Mouse (Mus musculus): ENCODE measurements around the gene Sec14l2. TPM values are rescaled to one million over a fixed set of nuclear protein-coding genes. Genes with fewer than 3 reads are reported as not detected.
"Not testable (repeated sequence)": the region's sequence is repeated elsewhere in the genome, so short reads cannot be mapped to it uniquely, and the experiment has no call there.

Sec14l2 gene
- polyA plus RNA-seq, 1 experiment, result 22.6 TPM

DNA sequence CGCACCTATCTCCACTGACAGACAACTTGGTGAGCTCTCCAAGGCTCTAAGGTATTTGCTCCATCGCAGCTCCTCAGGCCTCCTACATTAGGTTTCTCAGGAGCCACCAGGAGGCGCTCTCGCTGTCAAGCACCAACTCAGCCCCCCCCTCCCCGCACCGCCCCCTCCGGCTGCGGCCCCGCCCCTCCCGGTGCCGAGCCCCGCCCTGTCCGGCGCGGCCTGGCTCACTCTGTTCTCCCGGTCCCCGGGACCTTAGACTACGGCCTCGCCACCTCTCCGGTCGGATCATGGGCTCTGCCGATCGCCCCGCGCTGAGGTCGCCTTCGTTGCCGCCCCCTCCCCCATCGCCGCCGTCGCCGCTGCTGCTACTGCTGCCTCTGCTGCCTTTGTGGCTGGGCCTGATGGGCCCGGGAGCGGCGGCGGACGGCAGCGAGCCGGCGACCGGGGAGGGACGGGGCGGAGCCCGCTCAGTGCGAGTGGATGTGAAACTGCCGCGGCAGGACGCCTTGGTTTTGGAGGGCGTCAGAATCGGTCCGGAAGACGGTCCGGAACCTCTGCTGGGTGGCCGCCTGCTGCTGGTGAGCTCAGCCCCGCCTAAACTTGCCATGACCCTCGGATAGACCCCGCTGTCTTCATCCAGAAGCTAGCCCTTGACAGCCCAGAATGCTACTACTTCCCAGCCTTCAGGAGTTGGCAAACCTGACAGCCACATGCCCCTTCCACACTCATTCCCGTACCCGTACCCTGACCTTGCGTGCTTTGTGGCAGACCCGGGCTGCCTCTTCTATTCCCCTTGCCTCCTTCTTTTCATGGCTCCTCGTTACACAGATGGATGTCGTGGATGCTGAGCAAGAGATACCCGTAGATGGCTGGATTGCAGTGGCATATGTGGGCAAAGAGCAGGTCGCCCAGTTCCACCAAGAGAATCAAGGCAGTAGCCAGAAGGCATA, 12.0 kb upstream of the Sec14l2 start, which contains the start of gene Rnf215:
TSS of gene Rnf215 (plus strand) at position 217 of the 950 bp plus-strand sequence.
- Histone ChIP-seq H3K27me3 (replicated peaks) (peaks cover 9% of the 10 kb centered on the region), H3K36me3 (replicated peaks; ENCODE audit: low read length) (peaks cover 40% of the 10 kb centered on the region), H3K9me3 (peaks cover 9% of the 10 kb centered on the region), H3K4me1 (peaks cover 38% of the 10 kb centered on the region), H3K4me3 (replicated peaks) (peak within 1 kb of the TSS; percentile 99)
- TF ChIP-seq GATA1 (IDR thresholded peaks at IDR 0.05; ENCODE audit: borderline replicate concordance, low read length) (no peak), FLI1 (IDR thresholded peaks at IDR 0.05; ENCODE audit: low read length) (no peak)

DNA sequence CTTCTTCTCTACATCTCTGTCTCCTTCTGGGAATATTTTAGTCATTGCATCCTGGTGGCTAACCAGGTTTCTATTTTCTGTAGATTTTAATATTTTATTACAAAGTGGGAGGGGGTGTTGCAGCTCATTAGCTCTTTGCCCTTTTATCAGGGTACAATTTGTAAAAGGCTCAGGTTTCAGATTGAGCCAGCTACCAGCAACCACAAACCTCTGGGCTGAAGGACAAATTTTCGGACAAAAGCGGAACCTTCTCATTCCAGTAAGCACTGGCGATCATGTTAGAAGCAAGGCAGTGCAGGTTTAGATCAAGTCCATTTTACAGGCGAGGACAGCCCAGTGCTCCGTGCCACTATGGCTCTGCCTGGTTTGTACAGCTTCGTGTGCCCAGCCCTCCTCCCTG, 11.2 kb upstream of the Sec14l2 start:
- Histone ChIP-seq H3K4me1 (peaks cover 38% of the 10 kb centered on the region), H3K36me3 (replicated peaks; ENCODE audit: low read length) (peaks cover 31% of the 10 kb centered on the region), H3K27me3 (replicated peaks) (peaks cover 10% of the 10 kb centered on the region), H3K9me3 (peaks cover 9% of the 10 kb centered on the region), H3K4me3 (replicated peaks) (peak overlapping the region; percentile 99)
- TF ChIP-seq FLI1 (IDR thresholded peaks at IDR 0.05; ENCODE audit: low read length) (no peak), GATA1 (IDR thresholded peaks at IDR 0.05; ENCODE audit: borderline replicate concordance, low read length) (no peak)

DNA sequence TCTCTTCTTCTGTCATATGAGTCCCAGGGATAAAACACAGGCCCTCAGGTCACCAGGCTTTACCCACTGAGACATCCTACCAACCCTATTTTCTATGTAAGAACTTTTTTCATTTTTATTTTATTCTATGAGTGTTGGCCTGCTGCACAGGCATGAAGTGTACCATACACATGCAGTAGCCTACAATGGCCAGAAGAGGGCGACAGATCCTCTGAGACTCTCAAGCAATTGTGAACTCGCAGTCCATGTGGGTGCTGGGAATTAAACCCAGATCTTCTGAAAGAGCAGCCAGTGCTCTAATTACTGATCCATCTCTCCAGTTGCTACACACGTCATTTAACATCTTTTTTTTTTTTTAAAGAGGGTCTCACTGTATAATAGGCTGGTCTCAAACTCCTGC, 10.2 kb upstream of the Sec14l2 start:
- H3K9me3 ChIP-seq, result peaks cover 9% of the 10 kb centered on the region
- TF ChIP-seq FLI1 (IDR thresholded peaks at IDR 0.05; ENCODE audit: low read length) (no peak), GATA1 (IDR thresholded peaks at IDR 0.05; ENCODE audit: borderline replicate concordance, low read length) (no peak)
- H3K4me1 ChIP-seq, result peaks cover 38% of the 10 kb centered on the region
- H3K27me3 ChIP-seq (replicated peaks), result peaks cover 10% of the 10 kb centered on the region
- peaks cover 22% of the 10 kb centered on the region for H3K36me3 ChIP-seq (replicated peaks; ENCODE audit: low read length)
- H3K4me3 ChIP-seq (replicated peaks), result no peak overlapping the region

DNA sequence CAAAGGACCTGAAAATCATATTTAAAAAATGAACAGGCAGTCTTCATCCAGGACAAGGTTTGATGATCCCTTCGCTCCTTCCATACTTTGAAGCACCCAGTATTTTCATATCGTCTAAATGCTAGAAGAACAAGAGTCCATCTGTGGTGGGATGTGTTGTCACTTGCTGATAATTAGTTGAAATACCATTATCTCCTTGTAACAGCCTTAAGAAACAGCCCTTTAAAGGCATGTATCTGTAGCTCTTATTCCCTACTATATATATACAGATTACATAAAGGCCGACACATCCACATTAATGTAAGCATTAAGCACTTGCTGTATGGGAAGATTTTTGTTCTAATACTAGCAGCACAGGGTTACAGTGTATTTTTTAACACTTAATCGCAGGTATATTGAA, 5.2 kb upstream of the Sec14l2 start:
- H3K4me1 ChIP-seq; H3K27me3 ChIP-seq (replicated peaks); H3K4me3 ChIP-seq (replicated peaks); H3K36me3 ChIP-seq (replicated peaks; ENCODE audit: low read length): not testable (repeated sequence)
- H3K9me3 ChIP-seq, result peaks cover 34% of the 10 kb centered on the region

DNA sequence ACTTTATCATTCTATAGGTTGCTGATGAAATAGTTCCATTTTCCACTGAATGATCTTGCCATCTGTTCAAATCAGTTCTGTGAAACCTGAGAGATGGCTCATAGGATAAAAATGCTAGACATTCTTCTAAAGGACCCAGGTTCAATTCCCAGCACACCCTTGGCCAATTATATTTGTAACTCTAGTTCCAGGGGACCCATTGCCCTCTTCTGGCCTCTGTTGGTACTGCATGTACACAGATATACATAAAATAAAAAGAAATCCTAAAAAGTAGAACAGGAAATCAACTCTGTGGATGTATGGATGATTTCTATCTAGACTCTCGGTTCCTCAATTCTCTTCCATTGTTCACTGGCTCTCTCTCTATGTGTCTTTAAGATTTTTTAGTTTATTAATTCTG, 3.8 kb upstream of the Sec14l2 start:
- Histone ChIP-seq H3K4me1 (peaks cover 24% of the 10 kb centered on the region), H3K36me3 (replicated peaks; ENCODE audit: low read length) (no peaks in the 10 kb centered on the region), H3K4me3 (replicated peaks) (no peak overlapping the region), H3K27me3 (replicated peaks) (peaks cover 8% of the 10 kb centered on the region), H3K9me3 (peaks cover 27% of the 10 kb centered on the region)
- TF ChIP-seq FLI1 (IDR thresholded peaks at IDR 0.05; ENCODE audit: low read length) (no peak), GATA1 (IDR thresholded peaks at IDR 0.05; ENCODE audit: borderline replicate concordance, low read length) (no peak)

DNA sequence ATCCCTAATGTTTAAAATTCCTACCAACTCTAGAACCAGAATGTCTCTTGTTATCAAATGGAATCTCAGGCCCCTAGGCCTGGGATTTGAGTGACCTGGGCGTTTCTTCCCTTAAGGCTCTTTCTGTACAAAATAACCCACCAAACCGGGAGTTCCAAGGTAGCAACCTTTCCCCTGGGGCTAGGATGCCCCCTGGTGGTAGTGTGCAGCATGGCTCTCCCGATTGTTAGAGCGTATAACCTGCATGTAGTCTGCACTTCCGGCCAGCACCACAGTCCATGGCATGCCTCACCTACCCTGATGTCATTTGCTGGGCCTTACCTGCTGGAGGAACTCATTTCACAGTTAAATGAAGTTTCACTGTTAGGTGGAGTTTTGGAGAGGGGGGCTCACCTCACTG, 707 bp upstream of the Sec14l2 start:
- TF ChIP-seq GATA1 (IDR thresholded peaks at IDR 0.05; ENCODE audit: borderline replicate concordance, low read length), result no peak
- no peak for TF ChIP-seq FLI1 (IDR thresholded peaks at IDR 0.05; ENCODE audit: low read length)
- Histone ChIP-seq H3K4me3 (replicated peaks) (peak overlapping the region; percentile 87), H3K9me3 (peaks cover 27% of the 10 kb centered on the region), H3K36me3 (replicated peaks; ENCODE audit: low read length) (no peaks in the 10 kb centered on the region), H3K4me1 (peaks cover 52% of the 10 kb centered on the region), H3K27me3 (replicated peaks) (no peaks in the 10 kb centered on the region)

DNA sequence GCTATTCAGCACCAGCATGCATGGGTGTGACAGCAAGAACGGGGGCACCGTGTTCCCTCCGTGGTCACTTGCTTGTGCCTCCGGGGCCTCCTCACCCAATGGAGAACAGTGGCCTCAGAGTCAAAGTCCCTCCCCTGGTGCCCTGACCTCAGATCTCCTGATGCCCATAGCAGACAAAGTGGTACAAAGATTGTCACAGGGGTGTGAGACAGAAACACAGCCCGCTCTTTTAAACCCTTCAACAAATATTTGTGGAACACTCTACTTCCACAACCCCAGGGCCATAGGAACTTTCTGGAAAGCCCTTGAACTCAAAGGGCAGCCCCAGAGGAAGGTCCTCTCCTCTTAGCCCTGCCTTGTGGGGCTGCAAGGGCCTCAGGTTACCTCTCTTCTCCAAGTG, 989 bp downstream of the Sec14l2 start:
- Histone ChIP-seq H3K27me3 (replicated peaks) (no peaks in the 10 kb centered on the region), H3K36me3 (replicated peaks; ENCODE audit: low read length) (no peaks in the 10 kb centered on the region), H3K4me1 (peaks cover 69% of the 10 kb centered on the region), H3K9me3 (peaks cover 25% of the 10 kb centered on the region), H3K4me3 (replicated peaks) (peak overlapping the region; percentile 87)
- TF ChIP-seq FLI1 (IDR thresholded peaks at IDR 0.05; ENCODE audit: low read length) (no peak), GATA1 (IDR thresholded peaks at IDR 0.05; ENCODE audit: borderline replicate concordance, low read length) (no peak)

DNA sequence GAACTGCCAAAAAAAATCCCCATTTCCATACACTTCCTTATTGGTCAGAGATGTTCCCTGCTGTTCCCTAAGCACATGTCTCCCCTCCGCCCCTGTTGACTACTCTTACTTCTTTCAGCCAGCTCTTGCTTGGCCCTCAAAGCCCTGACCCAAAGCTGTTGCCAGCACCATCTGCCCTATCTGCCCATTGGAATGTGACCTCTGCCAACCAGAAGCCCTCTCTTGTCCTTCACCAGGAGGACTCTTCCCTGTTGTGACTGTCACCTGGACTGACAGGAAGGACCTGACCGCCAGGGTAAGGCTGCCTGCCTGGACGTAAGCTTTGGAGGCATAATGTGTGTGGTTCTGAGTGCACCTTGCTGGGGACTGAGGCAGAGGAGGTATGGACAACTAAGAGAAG, 1.5 kb downstream of the Sec14l2 start:
- TF ChIP-seq FLI1 (IDR thresholded peaks at IDR 0.05; ENCODE audit: low read length) (no peak), GATA1 (IDR thresholded peaks at IDR 0.05; ENCODE audit: borderline replicate concordance, low read length) (no peak)
- peaks cover 75% of the 10 kb centered on the region for H3K4me1 ChIP-seq
- H3K4me3 ChIP-seq (replicated peaks), result peak overlapping the region; percentile 40
- peaks cover 21% of the 10 kb centered on the region for H3K9me3 ChIP-seq
- H3K36me3 ChIP-seq (replicated peaks; ENCODE audit: low read length), result peaks cover under 1% of the 10 kb centered on the region
- H3K27me3 ChIP-seq (replicated peaks), result no peaks in the 10 kb centered on the region

DNA sequence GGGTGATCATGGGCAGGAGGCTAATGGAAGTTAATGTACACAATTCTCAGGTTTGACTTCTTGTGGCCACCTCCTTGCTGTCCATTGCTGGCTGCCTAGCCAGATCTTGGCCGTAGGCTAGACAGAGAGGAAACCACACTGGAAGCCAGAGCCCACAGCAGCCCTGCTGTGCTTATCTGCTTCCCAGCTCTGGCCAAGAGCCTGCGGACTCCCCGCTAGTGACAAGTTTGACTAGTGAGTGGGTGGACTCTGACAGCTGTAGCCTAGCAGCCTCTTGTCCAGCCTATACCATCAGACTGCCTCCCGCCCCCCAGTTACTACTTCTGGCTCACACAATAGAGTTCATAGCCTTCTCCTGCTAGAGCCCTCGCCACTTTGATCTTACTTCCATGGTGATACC, 3.6 kb downstream of the Sec14l2 start:
- Histone ChIP-seq H3K4me1 (peaks cover 88% of the 10 kb centered on the region), H3K27me3 (replicated peaks) (no peaks in the 10 kb centered on the region), H3K9me3 (peaks cover 4% of the 10 kb centered on the region), H3K36me3 (replicated peaks; ENCODE audit: low read length) (peaks cover 13% of the 10 kb centered on the region), H3K4me3 (replicated peaks) (peak overlapping the region; percentile 96)
- TF ChIP-seq GATA1 (IDR thresholded peaks at IDR 0.05; ENCODE audit: borderline replicate concordance, low read length), result peak; percentile 86; the same call in 2 of the 3 replicates
- 0 out of 2 replicates have a peak, but pooled peaks have one; percentile 29 for TF ChIP-seq FLI1 (IDR thresholded peaks at IDR 0.05; ENCODE audit: low read length)
